Mouse (Mus musculus): Measurements from ENCODE around the gene Gm21954.

The Gm21954 gene

DNA sequence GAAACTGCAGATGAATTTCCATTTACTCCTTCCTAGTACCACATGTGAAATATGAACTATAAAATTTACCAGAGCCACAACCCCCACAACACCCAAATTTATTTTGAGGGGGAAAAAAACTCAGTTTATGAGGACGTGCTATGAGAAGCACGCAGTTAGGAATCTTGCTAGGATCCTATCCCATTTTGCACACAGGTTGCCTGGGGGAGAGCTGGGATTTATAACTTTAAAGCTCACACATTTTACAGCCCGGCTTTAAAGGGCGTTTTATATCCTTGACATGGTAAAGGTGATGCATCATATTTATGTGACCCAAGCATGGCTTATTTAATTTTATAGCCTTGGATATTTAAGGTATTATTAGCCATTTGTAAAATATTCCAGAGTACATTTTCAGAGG is 7.3 kb upstream of the Gm21954 start:
- TF ChIP-seq GATA4 (IDR thresholded peaks at IDR 0.05; ENCODE audit: insufficient replicate concordance, low read length), result no peak

DNA sequence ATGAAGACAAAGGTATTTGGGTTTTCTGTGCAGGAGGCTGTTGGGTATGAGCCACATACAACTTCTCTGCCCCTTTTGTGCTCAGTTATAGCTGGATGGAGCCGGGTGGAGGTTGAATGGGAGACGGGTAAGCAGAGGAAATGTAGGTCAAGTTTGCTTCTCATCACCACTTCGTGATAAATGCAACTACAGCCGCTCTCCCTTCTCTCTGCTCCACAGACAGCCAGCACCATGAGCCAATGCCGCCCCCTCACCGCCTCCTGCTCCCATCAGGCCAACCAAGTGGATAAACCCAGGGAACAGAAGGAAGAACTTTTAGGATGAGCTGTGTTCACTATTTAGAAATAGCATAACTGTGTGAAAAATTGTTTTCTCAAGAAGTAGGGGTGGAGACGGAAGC is 4.7 kb upstream of the Gm21954 start:
- no peak for TF ChIP-seq GATA4 (IDR thresholded peaks at IDR 0.05; ENCODE audit: insufficient replicate concordance, low read length)

DNA sequence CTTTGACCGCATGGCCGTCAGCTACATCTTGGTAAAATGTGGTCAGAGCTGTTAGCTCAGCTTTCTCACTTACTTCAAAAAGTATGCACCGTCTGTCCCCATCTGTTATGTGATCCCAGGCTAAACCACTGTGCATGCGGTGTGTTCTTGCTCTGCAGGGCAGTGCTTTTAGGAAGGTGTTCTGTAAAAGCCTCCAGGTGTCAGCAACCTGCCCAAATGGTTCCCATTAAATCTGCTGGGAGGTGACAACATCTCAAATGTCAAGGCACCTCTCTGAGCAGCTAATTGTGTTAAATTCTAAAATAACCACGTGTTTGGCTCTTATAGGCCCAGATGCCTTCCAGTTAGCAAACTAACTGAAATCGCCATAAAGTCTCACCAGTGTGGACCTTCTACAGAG is 1.1 kb upstream of the Gm21954 start:
- no peak for TF ChIP-seq GATA4 (IDR thresholded peaks at IDR 0.05; ENCODE audit: insufficient replicate concordance, low read length)

DNA sequence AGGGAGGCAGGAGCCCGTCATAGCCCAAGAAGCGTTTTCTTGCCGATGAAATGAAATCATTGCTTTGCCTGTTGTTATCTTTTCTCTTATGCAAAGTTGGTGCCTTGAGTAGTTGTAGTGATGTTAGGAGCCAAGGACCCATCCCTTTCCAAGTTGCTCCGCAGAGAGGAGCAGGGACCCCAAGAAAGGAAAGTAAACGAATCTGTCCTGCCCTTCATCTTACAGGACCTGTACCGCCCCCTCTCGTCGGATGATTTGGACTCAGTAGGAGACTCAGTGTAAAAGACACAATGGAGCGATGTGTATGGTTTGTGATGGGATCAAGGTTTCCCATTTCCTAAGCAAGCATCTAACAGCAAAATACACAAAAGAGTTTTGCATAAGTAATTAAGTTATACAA is 5.7 kb downstream of the Gm21954 start:
- no peak for TF ChIP-seq GATA4 (IDR thresholded peaks at IDR 0.05; ENCODE audit: insufficient replicate concordance, low read length)

DNA sequence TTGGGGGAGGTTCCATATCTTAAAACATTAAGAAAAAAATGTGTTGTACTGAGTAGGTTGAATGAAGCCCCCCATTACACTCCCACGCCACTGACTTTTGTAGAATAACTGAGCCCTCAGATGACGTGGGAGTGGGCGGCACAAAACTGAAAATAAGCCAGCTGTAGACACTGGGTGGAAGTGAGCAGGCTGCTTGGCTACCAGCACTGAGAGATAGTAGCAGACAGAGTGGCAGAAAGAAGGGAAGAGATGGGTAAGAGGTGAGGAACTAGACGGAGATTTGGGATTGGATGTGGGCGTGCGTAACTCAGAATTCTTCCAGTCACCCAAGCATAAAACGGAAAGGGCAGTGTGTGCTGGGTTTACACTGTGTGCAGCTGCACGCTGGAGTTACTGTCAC is 6.2 kb downstream of the Gm21954 start:
- no peak for TF ChIP-seq GATA4 (IDR thresholded peaks at IDR 0.05; ENCODE audit: insufficient replicate concordance, low read length)

DNA sequence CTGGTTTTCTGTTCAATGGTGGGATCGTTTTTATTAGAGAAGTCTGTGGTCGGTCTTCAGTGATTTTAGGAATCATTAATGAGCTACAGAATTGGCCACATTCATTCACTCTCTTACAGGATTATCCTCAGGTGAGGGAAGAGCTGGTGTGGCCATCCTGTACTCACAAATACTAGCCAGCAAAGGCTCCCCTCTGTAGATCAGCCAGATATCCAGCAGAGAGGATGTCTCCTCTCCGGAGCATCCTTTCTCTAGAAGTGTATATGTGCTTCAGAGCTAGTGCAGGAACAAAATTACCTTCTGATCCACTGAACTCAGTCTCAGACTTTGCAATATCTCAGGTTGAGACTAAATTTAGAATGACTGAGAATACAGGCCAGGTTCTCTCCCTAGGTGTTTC is 7.8 kb downstream of the Gm21954 start:
- no peak for TF ChIP-seq GATA4 (IDR thresholded peaks at IDR 0.05; ENCODE audit: insufficient replicate concordance, low read length)

DNA sequence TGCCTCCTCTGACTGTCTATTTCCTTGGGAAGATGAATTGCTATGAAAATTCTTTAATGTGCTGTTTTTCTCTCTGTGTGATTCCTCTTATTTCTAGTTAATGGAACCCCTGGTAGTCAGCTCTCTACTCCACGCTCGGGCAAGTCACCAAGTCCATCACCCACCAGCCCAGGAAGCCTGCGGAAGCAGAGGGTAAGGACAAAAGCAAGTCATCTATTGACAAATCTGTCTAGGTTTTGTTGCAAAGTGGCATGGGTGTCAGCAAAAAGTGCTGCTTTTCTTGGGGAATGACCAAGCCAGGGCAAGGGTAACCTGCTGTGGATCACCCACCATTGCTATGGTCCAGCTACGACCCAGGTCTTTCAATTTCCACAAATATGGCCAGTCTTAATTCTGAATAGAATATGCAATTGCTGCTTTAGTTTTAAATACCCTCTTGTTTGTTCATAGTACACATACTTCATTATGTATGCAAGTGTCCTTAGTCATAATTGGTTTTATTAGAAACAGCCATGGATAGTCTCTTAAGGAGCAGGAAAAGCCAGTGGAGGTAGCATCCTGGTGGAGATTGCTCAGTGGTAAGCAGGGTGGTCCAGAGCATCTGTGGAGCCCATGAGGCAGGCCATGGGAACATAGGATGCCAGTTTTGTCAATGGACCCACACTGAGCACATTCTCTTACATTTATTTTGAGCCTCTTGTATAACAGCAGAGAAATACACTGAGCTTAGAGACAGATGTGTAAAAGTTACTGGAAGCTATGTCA is 8.9 kb downstream of the Gm21954 start:
- no peak for TF ChIP-seq GATA4 (IDR thresholded peaks at IDR 0.05; ENCODE audit: insufficient replicate concordance, low read length)

DNA sequence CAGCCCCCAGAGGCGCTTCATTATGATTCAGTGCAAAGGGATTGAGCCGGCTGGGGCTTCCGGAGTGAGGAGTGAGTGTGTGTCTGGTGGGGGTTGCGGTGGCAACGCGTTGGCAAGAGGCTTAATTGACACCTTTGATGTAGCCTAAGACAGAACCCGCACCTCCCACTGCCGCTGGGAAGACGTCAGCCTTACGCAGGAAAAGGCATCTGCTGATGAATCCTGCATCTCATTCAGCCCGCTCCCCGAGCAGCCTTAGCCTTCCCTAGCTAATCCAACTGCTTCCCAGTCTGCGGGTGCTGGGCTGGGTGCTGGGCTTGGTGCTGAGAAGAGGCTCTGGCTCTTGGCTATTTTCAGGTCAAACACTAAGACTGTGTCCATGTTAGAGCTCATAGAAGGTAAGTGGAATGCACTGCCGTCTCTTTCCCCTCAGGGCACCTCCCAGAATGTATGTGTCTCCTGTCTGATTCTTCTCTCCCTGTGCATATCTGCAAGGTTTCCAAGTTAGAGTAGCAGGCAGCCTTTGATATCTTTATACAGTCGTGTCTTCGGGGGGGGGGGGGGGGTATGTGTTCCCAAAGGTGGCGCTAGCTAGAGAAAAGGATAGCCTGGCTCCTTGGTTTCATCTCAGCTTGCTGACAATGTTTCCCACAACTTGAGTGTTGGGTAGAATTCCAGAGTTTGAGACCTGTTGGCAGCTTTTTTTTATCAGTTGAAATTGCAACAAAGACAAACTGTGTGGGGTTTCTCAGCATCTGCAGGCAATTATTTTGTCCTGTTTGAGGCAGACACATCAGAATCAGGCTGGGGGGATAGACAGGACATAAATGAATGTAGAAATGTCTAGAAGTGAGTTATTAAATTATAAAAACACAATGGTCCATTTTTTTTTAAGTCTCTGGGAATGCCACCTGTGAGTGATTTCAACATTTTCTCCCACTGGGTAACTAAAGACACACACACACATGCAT is 10.0 kb downstream of the Gm21954 start:
- TF ChIP-seq GATA4 (IDR thresholded peaks at IDR 0.05; ENCODE audit: insufficient replicate concordance, low read length), result no peak

DNA sequence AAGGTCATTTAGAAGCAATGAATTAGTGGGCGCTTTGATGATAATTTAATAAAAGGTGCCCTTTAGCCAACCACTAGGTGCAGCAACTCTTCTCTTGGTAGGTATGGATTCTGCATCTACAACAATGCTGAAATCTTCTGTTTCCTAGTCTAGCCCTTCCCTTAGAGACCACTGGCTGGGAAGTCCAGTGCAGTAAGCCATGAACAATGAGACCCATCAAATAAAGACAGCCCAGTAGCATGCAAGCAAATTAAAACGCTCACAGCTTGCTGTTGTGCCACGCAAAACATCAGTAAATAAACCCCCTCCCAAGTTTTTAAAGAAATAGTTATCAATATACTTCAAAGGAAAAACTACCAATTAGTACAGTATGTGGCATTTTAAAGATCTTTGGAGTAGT is 10.9 kb downstream of the Gm21954 start:
- no peak for TF ChIP-seq GATA4 (IDR thresholded peaks at IDR 0.05; ENCODE audit: insufficient replicate concordance, low read length)

DNA sequence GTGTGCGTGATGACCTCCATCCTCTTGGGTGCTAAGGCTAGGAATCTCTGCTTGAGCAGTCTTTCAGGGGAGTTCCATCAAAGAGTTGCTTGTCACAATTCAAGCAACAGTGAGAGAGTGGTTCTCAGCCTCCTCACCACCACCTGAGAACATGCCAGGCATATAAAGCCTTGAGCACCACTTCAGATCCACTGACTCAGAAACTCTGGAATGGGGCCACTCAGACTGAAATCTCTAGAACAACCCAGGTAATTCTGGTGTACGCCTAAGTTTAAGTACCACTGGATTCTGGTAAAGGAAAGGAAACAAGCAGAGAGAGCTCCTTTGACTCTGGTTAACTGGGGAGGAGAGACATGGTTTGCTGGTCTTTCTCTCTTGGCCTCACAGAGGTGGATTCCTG is 19.5 kb downstream of the Gm21954 start:
- TF ChIP-seq GATA4 (IDR thresholded peaks at IDR 0.05; ENCODE audit: insufficient replicate concordance, low read length), result no peak

DNA sequence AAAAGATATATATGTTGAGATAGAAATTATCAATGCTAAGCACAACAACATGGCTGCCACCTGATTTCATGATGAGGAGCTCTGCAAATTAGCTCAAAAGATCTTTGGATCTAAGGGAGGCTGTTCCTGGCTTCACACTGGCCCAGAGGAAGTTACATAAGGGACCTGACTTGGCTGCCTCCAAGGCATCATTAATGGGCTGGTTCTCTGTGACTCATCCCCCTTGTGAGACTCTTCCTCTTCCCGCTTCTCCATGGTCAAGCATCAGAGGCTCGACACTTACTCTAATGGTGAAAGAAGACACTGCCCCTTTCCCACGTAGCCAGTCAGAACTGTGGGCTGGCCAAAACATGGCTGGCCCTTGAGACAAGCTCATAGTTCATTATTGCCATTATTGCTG is 20.1 kb downstream of the Gm21954 start:
- no peak for TF ChIP-seq GATA4 (IDR thresholded peaks at IDR 0.05; ENCODE audit: insufficient replicate concordance, low read length)

DNA sequence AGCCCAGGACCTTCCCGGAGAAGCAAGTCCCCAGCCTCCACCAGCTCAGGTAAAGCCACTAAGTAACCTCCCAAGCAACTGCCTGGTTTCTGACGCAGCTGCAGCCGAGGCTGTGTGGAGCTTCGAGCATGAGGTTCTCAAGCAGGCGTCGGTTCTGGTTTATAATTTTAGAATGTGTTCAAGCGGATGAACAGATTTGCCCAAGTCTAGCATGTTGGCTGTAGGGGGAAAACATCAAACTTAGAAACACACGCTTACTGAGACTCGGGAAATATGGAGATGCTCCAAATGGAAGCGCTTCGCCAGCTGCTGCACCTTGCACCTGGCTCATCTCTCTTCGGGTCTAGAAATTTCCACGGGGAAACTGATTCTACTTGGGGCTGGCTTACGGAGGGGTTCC is 21.0 kb downstream of the Gm21954 start:
- TF ChIP-seq GATA4 (IDR thresholded peaks at IDR 0.05; ENCODE audit: insufficient replicate concordance, low read length), result no peak

DNA sequence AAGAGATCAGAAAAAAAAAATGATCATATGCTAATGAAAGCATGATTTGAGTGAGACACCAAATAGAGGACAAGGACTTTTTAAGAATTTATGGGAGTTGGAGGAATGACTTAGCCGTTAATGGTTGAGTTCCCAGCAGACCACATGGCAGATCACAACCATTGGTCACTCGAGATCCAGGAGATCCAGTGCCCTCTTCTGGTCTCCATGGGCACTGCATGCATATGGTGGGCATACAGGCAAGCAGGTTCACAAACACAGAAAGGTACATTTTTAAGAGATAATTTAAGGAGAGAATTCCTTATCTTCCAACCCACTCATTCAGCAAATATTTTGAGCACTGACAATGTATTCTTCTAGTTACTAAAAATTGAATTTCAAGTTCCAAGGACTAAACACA is 22.9 kb downstream of the Gm21954 start:
- TF ChIP-seq GATA4 (IDR thresholded peaks at IDR 0.05; ENCODE audit: insufficient replicate concordance, low read length), result no peak

DNA sequence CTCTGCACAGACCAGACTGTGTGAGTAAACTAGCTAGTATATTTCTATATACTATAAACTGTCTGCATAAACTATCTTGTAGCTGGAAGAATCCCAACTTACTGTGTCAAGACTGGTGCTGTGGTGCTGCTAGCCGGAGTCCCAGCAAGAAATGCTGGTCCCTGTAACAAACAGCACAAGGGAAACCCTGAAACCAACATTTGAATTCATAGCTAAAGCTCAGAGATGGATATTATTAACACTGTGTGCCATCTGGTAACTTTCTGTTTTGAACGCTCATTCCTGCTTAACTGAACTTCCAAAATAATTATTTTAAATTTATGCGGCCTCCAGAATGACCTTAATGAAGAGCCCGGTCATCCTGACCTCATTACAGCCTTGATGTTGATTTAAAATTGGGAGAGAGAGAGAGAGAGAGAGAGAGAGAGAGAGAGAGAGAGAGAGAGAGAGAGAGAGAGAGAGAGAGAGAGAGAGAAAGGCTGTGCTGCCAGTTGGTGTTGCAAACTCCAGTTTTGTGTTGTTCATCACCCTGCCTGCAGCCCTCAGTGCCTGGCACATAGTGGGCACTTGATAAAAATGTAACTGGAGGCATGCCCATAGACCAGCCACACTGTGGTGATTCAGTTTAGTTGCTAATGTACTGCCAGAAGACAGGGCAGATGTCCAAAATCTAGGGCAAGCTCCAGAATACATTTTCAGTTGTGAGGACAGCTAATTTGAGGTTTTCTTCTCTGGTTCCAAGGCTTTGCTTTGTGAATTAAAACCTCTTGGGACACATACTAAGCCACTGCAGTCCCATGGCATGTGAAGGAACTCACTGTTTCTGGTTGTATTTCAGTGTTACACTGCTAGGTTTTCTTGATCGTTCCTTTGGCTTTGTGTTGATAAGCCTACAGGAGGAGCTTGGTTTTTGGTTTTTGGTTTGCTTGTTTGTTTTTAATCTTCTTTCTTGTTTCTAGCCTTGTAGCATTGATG is 24.2 kb downstream of the Gm21954 start:
- no peak for TF ChIP-seq GATA4 (IDR thresholded peaks at IDR 0.05; ENCODE audit: insufficient replicate concordance, low read length)

DNA sequence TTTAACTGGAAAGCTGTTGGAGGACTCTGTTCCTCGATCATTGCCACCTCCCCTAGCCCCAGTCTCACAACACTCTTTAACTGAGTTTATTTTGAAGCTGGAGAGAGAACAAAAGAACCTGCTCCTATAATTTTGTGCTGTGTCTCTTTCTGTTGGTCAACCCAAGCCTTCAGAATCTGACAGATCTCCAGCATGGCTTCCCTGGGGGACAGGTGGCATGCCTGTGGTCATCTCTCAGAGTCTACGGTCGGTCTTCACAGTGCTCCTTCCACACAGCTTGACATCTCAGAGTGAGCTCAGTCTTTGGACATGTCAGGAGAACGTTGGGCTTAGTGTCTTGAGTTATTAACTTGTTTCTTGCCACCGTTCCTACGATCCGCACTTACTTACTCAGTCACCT is 25.3 kb downstream of the Gm21954 start:
- TF ChIP-seq GATA4 (IDR thresholded peaks at IDR 0.05; ENCODE audit: insufficient replicate concordance, low read length), result no peak
